Mouse (Mus musculus) neural tube, embryonic 15.5 days (tissue): Measurements from ENCODE around the gene Abtb1. TPM values are rescaled to one million over a fixed set of nuclear protein-coding genes. Genes with fewer than 3 reads are reported as not detected.

Experiments
- ATAC-seq: fragments of 200-750 bp; cut with Nextera tagmentation; 2 replicates; pipeline ENCODE4 v1.8.0; 2017; ENCODE audit warnings: mild to moderate bottlenecking, moderate TSS enrichment, moderate library complexity; ENCODE audit not compliant: low FRiP score
- H3K27ac ChIP-seq: fragments of 300-500 bp; sonication (generic); replicated peaks from 2 replicates; pipeline ENCODE4 v1.5.1; 2015; ENCODE audit warnings: mild to moderate bottlenecking, inconsistent platforms
- H3K27me3 ChIP-seq: fragments of 300-500 bp; sonication (generic); replicated peaks from 2 replicates; pipeline ENCODE4 v1.6.1; 2015; ENCODE audit warnings: inconsistent platforms
- H3K36me3 ChIP-seq: fragments of 300-500 bp; sonication (generic); 2 replicates; pipeline ENCODE4 v1.6.1; 2015; ENCODE audit warnings: inconsistent platforms
- H3K4me1 ChIP-seq: fragments of 300-500 bp; sonication (generic); 2 replicates; pipeline ENCODE4 v1.6.1; 2015; ENCODE audit warnings: inconsistent platforms
- H3K4me2 ChIP-seq: fragments of 300-500 bp; sonication (generic); 2 replicates; pipeline ENCODE4 v1.6.1; 2015; ENCODE audit warnings: inconsistent platforms, mild to moderate bottlenecking, moderate library complexity
- H3K4me3 ChIP-seq: fragments of 300-500 bp; sonication (generic); replicated peaks from 2 replicates; pipeline ENCODE4 v1.5.1; 2015; ENCODE audit warnings: mild to moderate bottlenecking, inconsistent platforms
- H3K9ac ChIP-seq: fragments of 300-500 bp; sonication (generic); replicated peaks from 2 replicates; pipeline ENCODE4 v1.6.1; 2015; ENCODE audit warnings: mild to moderate bottlenecking, inconsistent platforms
- H3K9me3 ChIP-seq: fragments of 300-500 bp; sonication (generic); replicated peaks from 2 replicates; pipeline ENCODE4 v1.6.1; 2016; ENCODE audit warnings: inconsistent platforms
- WGBS: fragments of 180-500 bp; shearing (Covaris S2); methylation state at CpG from one replicate; pipeline ENCODE4 v1.1.7; 2015; ENCODE audit warnings: mixed read lengths; 5-methylcytosine and 5-hydroxymethylcytosine counted together
- polyA plus RNA-seq: library from polyadenylated mRNA; unstranded; fragments of >200 nt; fragmentation: Nextera tagmentation; extraction: Ambion mirVana; gene quantifications from 2 replicates; pipeline ENCODE4 v1.2.1, GENCODE M21; 2015

Abtb1 gene
- polyA plus RNA-seq, 1 experiment from 2014 or later: 42.4 TPM

DNA sequence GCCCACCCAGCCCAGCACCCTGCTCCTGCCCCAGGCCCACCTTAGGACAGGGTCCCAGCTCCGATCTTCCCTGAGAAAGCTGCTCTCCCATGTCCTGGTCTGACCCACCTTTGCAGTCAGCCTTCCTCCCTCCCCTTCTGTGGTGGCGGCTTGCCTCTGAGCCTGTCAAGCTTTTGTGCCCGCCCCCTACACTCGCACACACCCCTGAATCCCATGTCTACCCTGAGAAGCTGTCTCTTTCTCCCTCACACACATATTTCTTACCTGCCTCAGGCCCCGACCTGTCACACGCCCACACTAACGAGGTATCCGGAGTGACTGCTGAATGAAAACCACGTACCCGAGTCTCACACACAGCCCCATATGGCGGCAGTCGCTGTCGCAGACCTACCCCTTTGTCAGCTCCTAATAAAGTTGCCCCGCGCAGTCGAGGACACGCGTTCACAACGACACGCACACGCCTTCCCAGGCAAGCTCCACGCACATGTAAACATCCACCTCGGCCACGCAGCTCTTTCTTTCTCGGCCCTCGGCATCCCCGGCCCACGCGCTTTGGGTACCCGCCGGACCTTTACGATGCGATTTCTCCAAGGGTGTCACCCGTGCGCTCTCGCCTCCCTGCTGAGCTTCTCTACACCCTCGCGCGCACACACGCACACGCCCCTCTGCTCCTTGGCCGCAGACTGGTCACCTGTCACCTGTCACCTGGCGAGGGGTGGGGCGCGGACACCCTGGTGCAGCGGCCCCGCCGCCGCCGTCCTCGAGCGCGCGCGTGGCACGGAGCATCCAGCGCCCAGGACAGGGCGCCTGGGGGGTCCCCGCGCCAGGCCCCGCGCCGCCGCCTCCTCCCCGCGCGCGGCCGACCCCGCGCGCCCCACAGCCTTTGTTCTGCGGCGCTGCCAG is 32.4 kb upstream of the Abtb1 start:
- whole genome bisulfite sequencing: 1% methylated on average over 58 of the region's 74 CpGs
- Histone ChIP-seq H3K27ac (peak overlapping the region; percentile 97), H3K4me1 (peaks cover 48% of the 10 kb centered on the region)

DNA sequence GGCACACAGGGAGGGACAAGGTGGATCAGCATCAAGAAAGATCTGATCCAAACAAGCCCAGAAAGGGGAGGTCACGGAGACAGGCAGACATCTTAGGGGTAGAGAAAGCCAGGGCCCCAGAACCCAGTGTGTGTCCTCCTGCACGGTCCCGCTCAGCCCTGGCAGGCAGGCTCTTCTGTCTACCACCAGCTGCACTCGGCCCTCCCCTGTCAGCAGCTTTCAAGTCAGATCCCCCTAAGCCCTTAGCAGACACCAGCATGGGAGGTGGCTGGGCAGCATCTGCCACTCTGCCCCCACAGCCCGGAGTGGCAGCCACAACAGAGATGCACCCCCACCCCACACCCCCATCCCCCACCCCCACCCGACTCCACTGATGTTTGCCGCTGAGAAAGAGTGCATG is 31.0 kb upstream of the Abtb1 start:
- ATAC-seq: no peak
- Histone ChIP-seq H3K27me3 (no peaks in the 10 kb centered on the region), H3K36me3 (no peaks in the 10 kb centered on the region), H3K4me3 (peak overlapping the region; percentile 86), H3K4me1 (peaks cover 50% of the 10 kb centered on the region), H3K27ac (peak overlapping the region; percentile 97), H3K4me2 (peak overlapping the region; percentile 81), H3K9me3 (no peaks in the 10 kb centered on the region), H3K9ac (peak overlapping the region; percentile 96)
- 27% methylated on average over 7 of the region's 7 CpGs for WGBS

More for the DNA sequence above, 32.4 kb upstream of the Abtb1 start:
- Histone ChIP-seq H3K9me3 (no peaks in the 10 kb centered on the region), H3K4me3 (peak overlapping the region; percentile 86), H3K4me2 (peak overlapping the region; percentile 81), H3K27me3 (no peaks in the 10 kb centered on the region), H3K9ac (peak overlapping the region; percentile 96), H3K36me3 (no peaks in the 10 kb centered on the region)
- peak; percentile 69 for ATAC-seq

- no peaks in the 10 kb centered on the region for H3K27me3 ChIP-seq
- peak overlapping the region; percentile 97 for H3K27ac ChIP-seq
- H3K36me3 ChIP-seq: no peaks in the 10 kb centered on the region; the same call in 1 of the 2 replicates
- H3K4me1 ChIP-seq: peaks cover 56% of the 10 kb centered on the region
- H3K4me3 ChIP-seq: peak overlapping the region; percentile 86
- 20% methylated on average over 8 of the region's 8 CpGs for WGBS
- ATAC-seq: peak; percentile 3; the same call in 1 of the 2 replicates
- no peaks in the 10 kb centered on the region for H3K9me3 ChIP-seq
- peak overlapping the region; percentile 81 for H3K4me2 ChIP-seq
- no peak overlapping the region; the same call in 1 of the 2 replicates for H3K9ac ChIP-seq
Measured at GRCm38 (mm10) chr6:88871546-88871945, 29.8 kb upstream of the Abtb1 start.

- no peak overlapping the region for H3K4me3 ChIP-seq
- H3K4me1 ChIP-seq: peaks cover 58% of the 10 kb centered on the region
- H3K4me2 ChIP-seq: peak overlapping the region; percentile 81
- WGBS: 30% methylated on average over 4 of the region's 4 CpGs
- H3K27ac ChIP-seq: peak overlapping the region; percentile 97
- H3K36me3 ChIP-seq: no peaks in the 10 kb centered on the region; the same call in 1 of the 2 replicates
- H3K9ac ChIP-seq: no peak overlapping the region
- no peaks in the 10 kb centered on the region for H3K27me3 ChIP-seq
- ATAC-seq: no peak
- H3K9me3 ChIP-seq: no peaks in the 10 kb centered on the region
Measured at GRCm38 (mm10) chr6:88870594-88870993, 28.8 kb upstream of the Abtb1 start.

GRCm38 (mm10) chr6:88869459-88869858 is 27.7 kb upstream of the Abtb1 start:
- H3K4me2 ChIP-seq: no peak overlapping the region
- ATAC-seq: no peak
- H3K27ac ChIP-seq: no peak overlapping the region
- peaks cover 52% of the 10 kb centered on the region for H3K4me1 ChIP-seq
- H3K27me3 ChIP-seq: no peaks in the 10 kb centered on the region
- H3K36me3 ChIP-seq: peaks cover 7% of the 10 kb centered on the region
- no peak overlapping the region for H3K9ac ChIP-seq
- H3K9me3 ChIP-seq: no peaks in the 10 kb centered on the region
- no peak overlapping the region for H3K4me3 ChIP-seq
- 73% methylated on average over 7 of the region's 7 CpGs for WGBS

GRCm38 (mm10) chr6:88865704-88866103 is 23.9 kb upstream of the Abtb1 start:
- H3K4me2 ChIP-seq: no peak overlapping the region
- no peak overlapping the region for H3K27ac ChIP-seq
- H3K27me3 ChIP-seq: no peaks in the 10 kb centered on the region
- no peak for ATAC-seq
- no peak overlapping the region for H3K4me3 ChIP-seq
- 85% methylated on average over 7 of the region's 7 CpGs for WGBS
- H3K9ac ChIP-seq: no peak overlapping the region
- peaks cover 25% of the 10 kb centered on the region for H3K4me1 ChIP-seq
- peaks cover 41% of the 10 kb centered on the region for H3K36me3 ChIP-seq
- H3K9me3 ChIP-seq: no peaks in the 10 kb centered on the region

GRCm38 (mm10) chr6:88860914-88861313 is 19.1 kb upstream of the Abtb1 start:
- Histone ChIP-seq H3K4me2 (no peak overlapping the region), H3K9ac (no peak overlapping the region), H3K27me3 (no peaks in the 10 kb centered on the region), H3K36me3 (peaks cover 73% of the 10 kb centered on the region), H3K9me3 (no peaks in the 10 kb centered on the region), H3K27ac (no peak overlapping the region), H3K4me3 (no peak overlapping the region), H3K4me1 (peaks cover 5% of the 10 kb centered on the region)
- no peak for ATAC-seq
- WGBS: 20% methylated on average over 2 of the region's 2 CpGs

DNA sequence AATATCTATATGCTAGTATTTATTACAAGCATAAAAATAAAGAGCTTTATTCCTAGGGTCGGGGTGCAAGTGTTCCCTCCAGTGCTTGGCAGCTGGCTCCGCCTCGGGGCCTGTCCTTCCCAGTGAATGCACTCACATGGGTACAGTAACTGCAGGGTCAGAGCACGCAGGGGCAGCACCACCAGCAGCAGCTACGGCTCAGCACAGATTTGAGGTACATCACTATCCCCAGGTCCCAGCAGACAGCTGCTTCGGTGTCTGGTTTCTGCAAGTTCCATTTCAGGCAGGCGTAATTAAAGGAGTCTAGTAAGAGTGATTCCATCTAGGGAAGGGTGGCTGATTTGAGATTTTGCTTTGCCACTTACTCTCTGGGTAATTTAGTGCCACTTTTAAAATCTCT is 16.6 kb upstream of the Abtb1 start:
- H3K27ac ChIP-seq: 0 out of 2 replicates have a peak overlapping the region, but pooled peaks have one; percentile 35

GRCm38 (mm10) chr6:88857830-88858229 is 16.0 kb upstream of the Abtb1 start:
- Histone ChIP-seq H3K9me3 (no peaks in the 10 kb centered on the region), H3K36me3 (peaks cover 69% of the 10 kb centered on the region), H3K4me1 (peaks cover 15% of the 10 kb centered on the region), H3K4me3 (no peak overlapping the region), H3K27me3 (no peaks in the 10 kb centered on the region), H3K9ac (no peak overlapping the region), H3K27ac (no peak overlapping the region), H3K4me2 (no peak overlapping the region)
- ATAC-seq: no peak
- 83% methylated on average over 6 of the region's 6 CpGs for WGBS

More for the DNA sequence above, 16.6 kb upstream of the Abtb1 start:
- Histone ChIP-seq H3K4me3 (no peak overlapping the region), H3K36me3 (peaks cover 74% of the 10 kb centered on the region), H3K4me2 (no peak overlapping the region), H3K9me3 (no peaks in the 10 kb centered on the region), H3K27me3 (no peaks in the 10 kb centered on the region), H3K9ac (no peak overlapping the region), H3K4me1 (peaks cover 15% of the 10 kb centered on the region)
- WGBS: 50% methylated on average over 7 of the region's 7 CpGs
- no peak for ATAC-seq

GRCm38 (mm10) chr6:88857249-88857648 is 15.5 kb upstream of the Abtb1 start:
- no peaks in the 10 kb centered on the region for H3K9me3 ChIP-seq
- no peak overlapping the region for H3K9ac ChIP-seq
- no peaks in the 10 kb centered on the region for H3K27me3 ChIP-seq
- no peak overlapping the region for H3K4me3 ChIP-seq
- H3K27ac ChIP-seq: no peak overlapping the region
- ATAC-seq: no peak
- peaks cover 67% of the 10 kb centered on the region for H3K36me3 ChIP-seq
- peaks cover 18% of the 10 kb centered on the region for H3K4me1 ChIP-seq
- 40% methylated on average over 9 of the region's 9 CpGs for WGBS
- no peak overlapping the region for H3K4me2 ChIP-seq

DNA sequence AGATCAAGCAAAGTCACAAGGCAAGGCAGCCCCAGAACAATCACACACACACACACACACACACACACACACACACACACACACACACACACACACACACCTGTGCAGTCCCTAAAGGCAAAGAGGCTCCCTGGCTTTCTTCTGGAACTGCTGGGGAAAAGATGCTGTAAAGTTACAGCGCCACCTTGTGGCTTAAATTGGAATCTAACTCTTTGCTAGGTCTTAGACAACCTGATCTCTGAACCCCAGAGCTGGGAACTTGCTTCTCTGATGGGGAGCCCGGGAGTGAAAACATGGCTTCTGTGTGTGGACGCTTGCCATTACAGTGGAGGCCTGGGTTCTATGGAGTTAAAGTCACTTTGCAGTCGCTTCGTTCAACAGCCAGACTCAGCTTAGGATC is 13.9 kb upstream of the Abtb1 start:
- Histone ChIP-seq H3K4me3 (no peak overlapping the region), H3K4me1 (peaks cover 18% of the 10 kb centered on the region), H3K27ac (no peak overlapping the region), H3K27me3 (no peaks in the 10 kb centered on the region), H3K36me3 (peaks cover 63% of the 10 kb centered on the region), H3K9ac (no peak overlapping the region), H3K9me3 (no peaks in the 10 kb centered on the region), H3K4me2 (no peak overlapping the region)
- 19% methylated on average over 5 of the region's 5 CpGs for WGBS
- ATAC-seq: no peak

DNA sequence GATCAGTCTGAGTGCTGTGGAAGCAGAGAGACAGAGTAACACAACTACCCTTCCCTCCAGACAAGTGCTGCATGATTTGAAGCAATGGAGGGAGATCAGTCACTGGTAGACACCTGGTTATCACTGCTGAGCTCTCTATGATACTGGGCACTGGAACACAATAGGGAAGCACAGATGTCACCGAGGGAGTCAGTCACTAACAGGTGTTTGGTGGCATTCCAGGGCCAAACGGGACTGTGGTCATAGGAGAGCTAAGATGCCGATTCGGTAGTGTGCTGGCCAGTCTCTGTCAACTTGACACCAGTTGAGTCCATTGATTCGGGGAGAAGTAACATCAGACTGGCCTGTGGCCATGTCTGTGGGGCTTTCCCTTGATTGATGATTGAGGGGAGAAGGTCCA is 12.7 kb upstream of the Abtb1 start:
- 82% methylated on average over 5 of the region's 5 CpGs for WGBS
- Histone ChIP-seq H3K27ac (no peak overlapping the region), H3K4me3 (no peak overlapping the region), H3K9ac (no peak overlapping the region), H3K4me1 (peaks cover 18% of the 10 kb centered on the region), H3K36me3 (peaks cover 59% of the 10 kb centered on the region), H3K4me2 (no peak overlapping the region), H3K9me3 (no peaks in the 10 kb centered on the region), H3K27me3 (no peaks in the 10 kb centered on the region)
- no peak for ATAC-seq
